Mouse (Mus musculus): ENCODE data around the gene Creb3l1. TPM values are rescaled to one million over a fixed set of nuclear protein-coding genes. Genes with fewer than 3 reads are reported as not detected.

Gene Creb3l1
- polyA plus RNA-seq, 1 experiment: 22.5 TPM

DNA sequence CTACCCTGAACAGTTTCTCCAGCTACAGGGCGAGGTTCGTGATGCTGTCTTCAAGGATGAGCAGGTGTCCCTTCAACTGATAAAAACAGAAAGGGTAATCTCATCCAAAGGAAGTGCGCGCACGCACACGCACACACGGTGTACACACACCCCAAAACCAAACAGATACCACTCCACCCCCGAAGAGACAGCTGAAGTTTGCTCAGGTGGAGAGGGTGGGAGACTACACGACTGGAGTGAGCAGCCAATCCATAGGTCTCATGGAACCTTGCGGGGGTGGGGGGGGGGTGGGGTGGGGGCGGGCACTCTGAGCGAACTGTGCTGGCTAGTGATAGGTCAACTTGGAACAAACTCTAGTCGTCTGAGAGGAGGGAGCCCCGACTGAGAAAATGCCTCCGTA lies 17.2 kb upstream of the Creb3l1 start:
- no peak for TF ChIP-seq CTCF (IDR thresholded peaks at IDR 0.05; ENCODE audit: extremely low read depth, insufficient read length, insufficient replicate concordance, low read depth, low read length)
- TF ChIP-seq POLR2A (IDR thresholded peaks at IDR 0.05; ENCODE audit: low read depth, low read length): no peak
- H3K27ac ChIP-seq (ENCODE audit: insufficient read depth, low read depth, low read length): 0 out of 2 replicates have a peak overlapping the region, but pooled peaks have one; percentile 5
- H3K4me1 ChIP-seq (ENCODE audit: control insufficient read depth, insufficient read depth, insufficient read length, low read length): no peaks in the 10 kb centered on the region
- no peak overlapping the region for H3K4me3 ChIP-seq (ENCODE audit: low read depth, low read length)
- no peaks in the 10 kb centered on the region for H3K36me3 ChIP-seq (ENCODE audit: control insufficient read depth, insufficient read depth, low read length)
- no peaks in the 10 kb centered on the region for H3K27me3 ChIP-seq (ENCODE audit: control insufficient read depth, insufficient read depth, low read length)
- 54% methylated on average over 15 of the region's 15 CpGs for WGBS

DNA sequence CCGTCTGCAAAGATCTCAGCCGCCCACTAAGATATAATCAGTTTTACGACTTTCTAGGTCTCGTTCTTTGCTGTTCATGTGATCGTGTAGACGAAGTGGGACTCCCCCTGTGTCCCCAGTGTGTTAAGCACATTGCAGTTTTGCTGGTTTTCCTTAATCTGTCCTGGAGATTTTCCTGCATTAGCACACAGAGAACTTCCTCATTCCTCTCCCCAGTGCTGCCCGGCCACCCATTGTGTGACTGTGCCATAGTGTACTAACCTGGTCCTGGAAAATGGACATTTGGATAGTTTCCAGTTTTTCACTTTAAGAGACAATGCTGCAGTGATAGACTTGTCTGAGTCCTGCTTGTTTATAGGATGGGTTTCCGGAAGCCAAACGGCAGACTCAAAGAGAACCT lies 10.0 kb upstream of the Creb3l1 start:
- H3K4me1 ChIP-seq (ENCODE audit: control insufficient read depth, insufficient read depth, insufficient read length, low read length): peaks cover 2% of the 10 kb centered on the region; the same call in 1 of the 2 replicates
- no peak overlapping the region for H3K4me3 ChIP-seq (ENCODE audit: low read depth, low read length)
- no peaks in the 10 kb centered on the region for H3K36me3 ChIP-seq (ENCODE audit: control insufficient read depth, insufficient read depth, low read length)
- H3K27ac ChIP-seq (ENCODE audit: insufficient read depth, low read depth, low read length): no peak overlapping the region
- TF ChIP-seq POLR2A (IDR thresholded peaks at IDR 0.05; ENCODE audit: low read depth, low read length) (no peak), CTCF (IDR thresholded peaks at IDR 0.05; ENCODE audit: extremely low read depth, insufficient read length, insufficient replicate concordance, low read depth, low read length) (no peak)
- H3K27me3 ChIP-seq (ENCODE audit: control insufficient read depth, insufficient read depth, low read length): no peaks in the 10 kb centered on the region
- whole genome bisulfite sequencing: 36% methylated on average over 9 of the region's 9 CpGs

DNA sequence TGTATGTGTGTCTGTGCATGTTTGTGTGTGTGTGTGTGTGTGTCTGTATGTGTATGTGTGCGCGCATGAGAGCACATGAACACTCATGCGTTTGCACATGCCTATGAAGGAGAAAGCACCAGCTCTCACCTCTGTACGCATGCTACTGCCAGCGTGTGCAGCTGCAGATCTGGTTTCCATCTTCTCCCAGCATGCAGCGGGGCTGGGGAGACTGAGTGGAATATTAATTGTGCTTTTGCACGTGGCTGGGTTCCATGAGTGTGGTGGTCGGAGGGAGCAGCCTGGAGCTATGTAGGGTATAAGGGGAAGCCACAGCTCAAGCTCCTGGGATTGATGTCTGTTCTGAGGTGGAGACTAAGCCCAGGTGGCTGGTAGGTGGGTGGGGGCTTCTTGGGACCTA lies 6.3 kb upstream of the Creb3l1 start:
- Histone ChIP-seq H3K27me3 (ENCODE audit: control insufficient read depth, insufficient read depth, low read length) (no peaks in the 10 kb centered on the region), H3K4me1 (ENCODE audit: control insufficient read depth, insufficient read depth, insufficient read length, low read length) (peaks cover 23% of the 10 kb centered on the region), H3K27ac (ENCODE audit: insufficient read depth, low read depth, low read length) (no peak overlapping the region), H3K4me3 (ENCODE audit: low read depth, low read length) (no peak overlapping the region), H3K36me3 (ENCODE audit: control insufficient read depth, insufficient read depth, low read length) (no peaks in the 10 kb centered on the region)
- WGBS: 91% methylated on average over 8 of the region's 8 CpGs
- TF ChIP-seq POLR2A (IDR thresholded peaks at IDR 0.05; ENCODE audit: low read depth, low read length) (no peak), CTCF (IDR thresholded peaks at IDR 0.05; ENCODE audit: extremely low read depth, insufficient read length, insufficient replicate concordance, low read depth, low read length) (no peak)

DNA sequence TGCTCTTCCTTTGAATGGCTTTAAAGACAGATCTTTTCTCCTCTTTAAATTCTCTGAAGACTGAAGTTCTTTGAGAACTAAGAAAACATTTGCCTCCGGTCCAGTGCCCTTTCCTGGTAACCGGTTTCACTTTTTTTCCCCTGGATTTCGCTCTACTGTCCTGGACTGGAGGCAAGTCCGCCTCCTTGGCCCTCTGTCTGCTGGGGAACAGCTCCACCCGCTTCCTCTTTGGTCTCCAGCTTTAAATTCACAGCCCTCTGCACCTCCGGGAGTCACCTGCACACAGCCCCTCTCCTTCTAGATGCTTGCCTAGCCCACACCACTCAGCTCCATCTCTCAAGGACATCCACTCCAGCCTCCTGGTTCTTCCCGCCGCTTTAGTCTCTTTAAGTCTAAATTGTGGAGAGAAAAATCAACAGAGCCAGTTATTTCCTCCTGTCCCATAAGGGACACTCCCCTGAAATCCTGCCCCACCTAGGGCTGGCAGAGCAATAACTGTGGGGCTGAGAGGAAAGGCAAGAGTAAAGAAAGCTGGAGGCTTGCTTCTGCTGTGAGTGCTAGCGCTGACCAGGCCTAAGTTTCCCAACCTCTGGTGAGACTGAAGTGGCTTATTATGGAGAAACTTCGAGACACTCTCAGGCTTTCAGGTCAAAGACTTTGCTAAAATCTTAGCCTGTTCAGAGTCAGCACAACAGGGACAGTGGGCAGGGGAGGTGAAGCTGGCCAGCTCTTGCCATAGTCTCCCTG lies 5.3 kb upstream of the Creb3l1 start:
- H3K4me1 ChIP-seq (ENCODE audit: control insufficient read depth, insufficient read depth, insufficient read length, low read length): peaks cover 24% of the 10 kb centered on the region
- WGBS: 19% methylated on average over 10 of the region's 10 CpGs
- no peaks in the 10 kb centered on the region for H3K36me3 ChIP-seq (ENCODE audit: control insufficient read depth, insufficient read depth, low read length)
- H3K27me3 ChIP-seq (ENCODE audit: control insufficient read depth, insufficient read depth, low read length): no peaks in the 10 kb centered on the region
- no peak overlapping the region for H3K4me3 ChIP-seq (ENCODE audit: low read depth, low read length)
- peak overlapping the region; percentile 43; the same call in 1 of the 2 replicates for H3K27ac ChIP-seq (ENCODE audit: insufficient read depth, low read depth, low read length)
- TF ChIP-seq POLR2A (IDR thresholded peaks at IDR 0.05; ENCODE audit: low read depth, low read length) (no peak), CTCF (IDR thresholded peaks at IDR 0.05; ENCODE audit: extremely low read depth, insufficient read length, insufficient replicate concordance, low read depth, low read length) (no peak)

DNA sequence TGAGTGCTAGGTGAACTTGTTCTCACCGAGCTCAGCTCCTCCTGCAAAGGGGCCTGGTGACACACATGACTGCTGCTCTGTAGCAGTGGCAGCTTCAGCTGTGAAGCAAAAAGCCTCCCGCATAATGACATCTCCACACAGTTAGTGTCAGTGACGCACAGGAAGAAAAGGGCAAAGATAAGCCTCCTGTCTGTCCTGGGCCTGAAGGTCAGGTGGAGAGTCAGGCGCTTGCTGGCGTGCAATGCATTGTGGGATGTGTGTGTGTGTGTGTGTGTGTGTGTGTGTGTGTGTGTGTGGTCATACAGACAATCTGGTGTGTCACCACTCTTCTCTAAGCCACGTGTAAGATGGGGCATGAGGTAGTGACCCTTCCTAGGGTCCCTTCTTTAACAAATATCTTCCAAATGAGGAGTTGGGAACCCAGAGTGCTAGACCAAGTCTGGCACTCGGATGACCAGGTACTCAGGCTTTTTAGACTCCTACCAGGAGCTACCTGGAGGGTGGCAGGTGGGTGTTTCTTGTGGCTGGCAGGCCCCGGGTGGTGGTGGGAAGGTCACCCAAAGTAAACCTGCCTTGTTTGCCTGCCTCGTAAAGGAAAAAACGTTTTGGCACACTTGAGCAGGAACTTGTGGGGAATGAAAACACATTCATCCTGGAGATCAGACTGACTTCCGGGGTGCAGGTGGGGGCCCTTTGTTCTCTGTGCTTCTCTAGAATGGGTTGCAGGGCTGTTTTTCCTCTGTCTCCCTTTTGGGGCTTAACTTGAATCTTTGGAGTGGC lies 3.7 kb upstream of the Creb3l1 start:
- 47% methylated on average over 11 of the region's 11 CpGs for WGBS
- Histone ChIP-seq H3K36me3 (ENCODE audit: control insufficient read depth, insufficient read depth, low read length) (no peaks in the 10 kb centered on the region), H3K4me1 (ENCODE audit: control insufficient read depth, insufficient read depth, insufficient read length, low read length) (peaks cover 24% of the 10 kb centered on the region), H3K4me3 (ENCODE audit: low read depth, low read length) (no peak overlapping the region), H3K27ac (ENCODE audit: insufficient read depth, low read depth, low read length) (peak overlapping the region; percentile 8; the same call in 1 of the 2 replicates), H3K27me3 (ENCODE audit: control insufficient read depth, insufficient read depth, low read length) (peaks cover 7% of the 10 kb centered on the region)
- TF ChIP-seq CTCF (IDR thresholded peaks at IDR 0.05; ENCODE audit: extremely low read depth, insufficient read length, insufficient replicate concordance, low read depth, low read length) (no peak), POLR2A (IDR thresholded peaks at IDR 0.05; ENCODE audit: low read depth, low read length) (no peak)

DNA sequence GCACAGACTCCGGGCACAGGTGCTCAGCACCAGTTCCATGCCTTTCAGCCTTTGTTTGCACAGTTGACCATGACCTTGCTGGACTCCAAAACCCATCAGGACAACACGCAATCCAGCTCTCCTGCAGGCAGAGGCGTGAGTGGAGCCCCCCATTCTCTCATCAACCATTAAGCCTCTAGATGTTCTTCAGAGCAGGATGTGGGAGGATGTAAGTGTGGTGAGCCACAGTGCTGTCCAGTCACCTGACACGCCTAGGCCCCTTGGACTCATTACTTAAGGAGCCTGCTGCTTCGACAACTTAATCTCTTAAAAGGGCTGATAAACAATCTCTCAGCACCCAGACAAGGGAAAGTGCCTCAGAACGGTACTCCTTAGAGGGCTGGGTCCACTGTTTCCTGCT lies 1.7 kb upstream of the Creb3l1 start:
- H3K4me1 ChIP-seq (ENCODE audit: control insufficient read depth, insufficient read depth, insufficient read length, low read length): peaks cover 24% of the 10 kb centered on the region
- peaks cover 7% of the 10 kb centered on the region for H3K27me3 ChIP-seq (ENCODE audit: control insufficient read depth, insufficient read depth, low read length)
- no peaks in the 10 kb centered on the region for H3K36me3 ChIP-seq (ENCODE audit: control insufficient read depth, insufficient read depth, low read length)
- TF ChIP-seq CTCF (IDR thresholded peaks at IDR 0.05; ENCODE audit: extremely low read depth, insufficient read length, insufficient replicate concordance, low read depth, low read length) (no peak), POLR2A (IDR thresholded peaks at IDR 0.05; ENCODE audit: low read depth, low read length) (no peak)
- no peak overlapping the region for H3K4me3 ChIP-seq (ENCODE audit: low read depth, low read length)
- H3K27ac ChIP-seq (ENCODE audit: insufficient read depth, low read depth, low read length): no peak overlapping the region
- 52% methylated on average over 6 of the region's 6 CpGs for WGBS

DNA sequence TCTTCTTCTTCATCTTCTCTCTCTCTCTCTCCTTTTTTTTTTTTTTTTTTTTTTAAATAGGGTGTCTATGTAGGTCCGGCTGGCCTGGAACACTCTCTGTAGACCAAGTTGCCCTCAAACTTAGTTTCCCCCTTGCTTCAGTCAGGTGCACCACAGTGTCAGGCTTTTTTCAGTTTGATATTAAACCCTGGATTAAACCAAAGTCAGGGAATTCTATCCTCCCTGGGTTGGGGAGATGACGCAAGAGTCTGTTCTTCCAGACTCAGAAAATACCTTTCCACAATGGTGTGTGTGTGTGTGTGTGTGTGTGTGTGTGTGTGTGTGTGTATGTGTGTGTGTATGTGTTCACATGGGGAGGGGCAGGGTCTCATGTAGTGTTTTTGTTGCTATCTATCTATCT lies 900 bp upstream of the Creb3l1 start:
- H3K4me1 ChIP-seq (ENCODE audit: control insufficient read depth, insufficient read depth, insufficient read length, low read length): peaks cover 24% of the 10 kb centered on the region
- no peak overlapping the region for H3K27ac ChIP-seq (ENCODE audit: insufficient read depth, low read depth, low read length)
- 93% methylated on average over 2 of the region's 2 CpGs for WGBS
- no peak overlapping the region for H3K4me3 ChIP-seq (ENCODE audit: low read depth, low read length)
- no peak for TF ChIP-seq POLR2A (IDR thresholded peaks at IDR 0.05; ENCODE audit: low read depth, low read length)
- TF ChIP-seq CTCF (IDR thresholded peaks at IDR 0.05; ENCODE audit: extremely low read depth, insufficient read length, insufficient replicate concordance, low read depth, low read length): no peak
- peaks cover 7% of the 10 kb centered on the region for H3K27me3 ChIP-seq (ENCODE audit: control insufficient read depth, insufficient read depth, low read length)
- no peaks in the 10 kb centered on the region for H3K36me3 ChIP-seq (ENCODE audit: control insufficient read depth, insufficient read depth, low read length)

Measured in small intestine, adult 2 months (tissue).